Mouse (Mus musculus) c-Kit-positive CD71-positive TER-119-positive erythroid progenitor cells, embryonic 14.5 days (primary cell): ENCODE measurements around the gene Myom1.
A peak's percentile ranks its signal among the peaks of the same experiment; 100 is the strongest.

Experiments
- DNase-seq: peaks from one replicate; pipeline ENCODE4 v3.0.0-alpha.2; 2013; ENCODE audit warnings: low spot score

The Myom1 gene

DNA sequence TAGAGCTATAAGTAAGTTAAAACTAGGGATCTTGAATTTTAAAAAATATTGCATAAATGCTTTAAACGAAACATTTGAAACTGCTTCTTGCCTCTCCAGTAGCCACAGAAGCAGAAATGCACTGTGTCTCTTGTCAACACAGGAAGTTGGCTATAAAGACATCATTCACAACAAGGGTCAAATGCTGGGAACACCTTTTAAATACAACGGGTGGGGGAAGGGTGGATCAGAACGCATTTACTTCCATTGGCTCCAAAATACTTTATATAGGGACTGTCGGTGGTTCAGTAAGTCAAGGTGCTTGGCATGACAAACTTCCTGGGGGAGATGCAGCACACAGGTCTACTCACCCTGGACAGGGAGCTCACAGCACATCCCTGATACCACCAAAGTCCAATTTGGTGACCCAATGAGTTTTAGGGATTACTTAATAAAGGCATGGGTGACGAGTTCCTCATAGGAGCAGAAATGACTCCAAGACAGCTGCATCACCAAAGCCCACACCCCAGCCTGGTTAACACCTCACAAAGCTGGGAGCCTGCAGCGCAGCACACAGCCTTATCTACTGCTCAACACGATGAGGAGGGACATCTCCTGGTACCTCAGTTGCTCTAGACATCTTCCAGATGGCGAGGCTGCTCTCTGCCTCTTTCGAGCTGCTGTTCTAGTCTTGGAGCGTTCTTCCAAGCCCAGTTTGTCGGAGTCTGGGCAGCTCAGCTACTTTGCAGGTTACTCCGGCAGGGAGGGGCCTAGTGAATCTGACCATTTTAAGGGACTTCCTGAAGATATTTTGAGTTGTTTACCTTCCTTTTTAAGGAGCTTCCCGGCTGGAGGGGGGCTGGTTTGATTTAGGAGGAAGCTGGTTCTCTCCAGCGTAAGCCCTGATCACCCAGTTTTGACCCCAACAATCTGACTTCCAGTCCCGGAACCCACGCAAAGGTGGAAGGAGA is 134.2 kb downstream of the Myom1 start:
- DNase-seq, result no peak

DNA sequence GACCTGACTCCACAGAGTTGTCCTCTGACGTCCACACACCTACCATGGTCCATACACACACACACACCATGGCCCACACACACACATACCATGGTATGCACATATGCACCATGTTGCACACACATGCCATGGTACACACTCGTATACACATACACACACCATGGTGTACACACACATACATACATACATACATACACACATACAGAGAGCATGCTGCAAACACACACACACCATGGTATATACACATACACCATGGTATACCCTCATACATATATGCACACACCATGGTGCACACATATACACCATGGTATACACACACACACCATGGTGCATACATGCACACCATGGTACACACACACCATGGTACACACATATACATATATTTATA is 134.9 kb downstream of the Myom1 start:
- DNase-seq, result no peak

DNA sequence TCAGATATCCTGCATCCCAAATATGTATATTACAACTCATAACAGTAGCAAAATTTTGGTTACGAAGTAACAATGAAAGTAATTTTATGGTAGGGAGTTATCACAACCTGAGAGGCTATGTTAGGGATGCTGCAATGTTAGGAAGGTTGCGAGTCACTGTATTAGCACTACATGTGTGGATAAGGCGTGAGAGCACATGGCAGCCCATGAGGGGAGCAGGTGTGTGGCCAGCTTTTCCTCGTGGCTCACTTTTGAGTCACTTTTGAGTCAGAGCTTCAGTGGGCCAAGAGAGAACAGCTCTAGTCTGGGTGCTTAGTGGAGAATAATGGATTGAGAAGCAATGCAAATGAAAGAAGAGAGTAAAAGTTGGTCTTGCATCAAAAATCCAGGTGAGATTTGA is 139.6 kb downstream of the Myom1 start:
- no peak for DNase-seq

DNA sequence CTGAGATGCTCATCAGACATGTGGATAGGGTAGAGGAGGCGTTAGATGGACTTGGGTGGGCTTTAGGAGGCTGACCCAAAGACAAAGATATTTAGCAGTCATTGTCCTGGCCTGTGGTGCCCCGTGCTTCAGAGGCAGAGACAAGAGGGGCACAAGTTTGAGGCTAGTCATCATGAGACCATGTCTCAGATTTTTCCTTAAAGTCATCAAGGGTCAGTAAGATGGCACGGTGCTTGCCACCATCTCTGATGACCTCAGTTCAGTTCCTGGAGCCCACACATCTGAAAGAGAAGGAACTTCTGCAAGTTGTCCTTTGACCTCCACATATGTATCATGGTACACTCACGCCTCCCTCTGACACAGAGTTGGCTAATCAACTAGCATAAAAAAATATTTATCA is 140.7 kb downstream of the Myom1 start:
- no peak for DNase-seq

DNA sequence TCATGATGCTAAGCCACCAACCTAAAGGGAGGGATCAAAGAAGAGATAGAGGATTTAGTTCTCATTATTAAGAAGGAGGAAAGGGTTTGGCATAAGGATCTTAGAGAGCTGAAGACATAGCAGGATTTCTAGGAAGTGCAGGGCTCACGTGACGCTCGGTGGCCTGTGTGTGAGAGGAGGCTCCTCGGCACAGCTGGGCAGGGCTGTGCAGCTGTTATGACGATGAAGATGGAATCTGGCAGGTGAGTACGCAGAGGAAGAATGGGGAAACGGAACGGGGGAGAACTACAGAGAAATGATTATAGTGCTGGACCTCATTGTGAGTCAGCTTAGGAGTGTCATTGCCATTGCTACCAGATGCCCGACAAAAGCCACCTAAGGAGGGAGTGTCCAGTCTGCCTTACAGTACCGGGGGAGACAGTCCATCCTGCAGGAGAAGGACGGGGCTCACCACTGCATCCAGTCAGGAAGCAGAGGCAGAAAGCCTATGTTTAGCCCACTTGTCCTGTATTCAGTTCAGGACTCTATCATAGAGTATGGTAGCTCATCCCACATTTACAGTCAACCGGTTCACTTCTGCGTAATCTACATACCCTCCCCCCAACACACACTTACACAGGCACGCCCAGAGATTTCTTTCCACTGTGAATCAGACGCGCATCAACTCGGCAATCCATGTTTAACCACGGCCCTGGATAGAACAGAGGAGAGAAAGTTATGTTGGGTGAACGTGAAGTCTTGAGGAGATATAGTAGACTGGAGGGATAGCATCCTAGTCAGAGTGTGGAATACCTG is 142.1 kb downstream of the Myom1 start:
- DNase-seq, result no peak

DNA sequence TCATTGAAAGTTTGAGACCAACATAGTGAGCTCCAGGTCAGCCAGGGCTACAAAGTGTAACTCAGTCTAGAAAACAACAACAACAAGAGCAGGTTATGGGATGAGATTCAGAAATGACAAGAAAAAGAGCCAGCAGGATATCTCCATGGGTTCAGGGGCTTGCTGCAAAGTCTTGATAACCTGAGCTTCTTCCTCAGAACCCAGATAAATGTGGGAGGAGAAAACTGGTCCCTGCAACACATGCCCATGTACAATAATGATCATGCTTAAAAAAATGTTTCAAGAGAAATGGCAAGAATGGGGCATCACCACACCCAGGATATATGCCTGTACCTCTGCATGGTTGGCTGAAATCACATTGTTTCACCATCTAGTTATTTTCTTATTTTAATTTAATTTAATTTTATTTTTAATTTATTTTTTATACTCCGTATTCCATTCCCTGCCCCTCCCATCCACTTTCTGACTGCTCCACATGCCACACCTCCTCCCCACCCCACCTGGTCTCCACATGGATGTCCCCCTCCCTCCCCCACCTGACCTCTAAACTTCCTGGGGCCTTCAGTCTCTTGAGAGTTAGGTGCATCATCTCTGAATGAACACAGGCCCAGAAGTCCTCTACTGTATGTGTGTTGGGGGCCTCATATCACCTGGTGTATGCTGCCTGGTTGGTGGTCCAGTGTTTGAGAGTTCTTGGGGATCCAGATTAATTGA is 143.0 kb downstream of the Myom1 start:
- DNase-seq, result peak; percentile 72

DNA sequence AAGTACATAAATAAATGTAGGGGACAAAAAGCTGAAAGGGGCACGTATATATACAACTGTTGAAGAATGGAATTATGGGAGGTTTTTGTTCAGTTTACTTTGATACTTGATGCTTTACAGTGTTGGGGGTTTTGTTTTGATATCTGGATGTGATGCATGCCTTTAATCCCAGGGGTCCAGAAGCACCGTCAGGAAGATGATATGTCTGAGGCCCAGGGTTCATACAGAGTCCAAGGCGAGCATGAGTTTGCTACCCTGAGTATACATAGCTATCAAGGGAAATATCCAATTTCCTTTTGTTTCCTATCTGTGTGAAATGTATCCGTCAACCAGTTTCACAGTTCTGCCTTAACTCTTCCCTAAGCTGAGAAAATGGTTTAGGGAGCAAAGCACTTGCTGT is 150.9 kb downstream of the Myom1 start:
- DNase-seq, result no peak

DNA sequence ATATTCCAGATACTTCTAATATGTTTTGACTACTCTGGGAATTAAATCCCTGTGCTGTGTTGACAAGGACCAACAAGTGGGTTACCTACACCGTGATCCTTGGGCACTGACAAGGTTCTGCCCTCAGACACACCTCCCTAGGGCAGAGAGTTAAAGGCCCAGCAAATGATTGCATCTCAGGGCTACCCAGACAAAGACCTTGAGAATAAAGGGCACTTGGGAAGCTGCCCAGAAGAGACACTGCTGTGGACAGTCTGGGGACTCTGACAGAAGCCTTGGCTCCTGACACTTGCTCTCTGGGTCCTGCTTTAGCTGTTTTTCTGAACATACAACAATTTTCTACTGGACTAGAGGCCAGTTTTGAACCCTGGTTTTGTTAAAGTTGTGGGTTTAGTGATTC is 152.8 kb downstream of the Myom1 start:
- no peak for DNase-seq

DNA sequence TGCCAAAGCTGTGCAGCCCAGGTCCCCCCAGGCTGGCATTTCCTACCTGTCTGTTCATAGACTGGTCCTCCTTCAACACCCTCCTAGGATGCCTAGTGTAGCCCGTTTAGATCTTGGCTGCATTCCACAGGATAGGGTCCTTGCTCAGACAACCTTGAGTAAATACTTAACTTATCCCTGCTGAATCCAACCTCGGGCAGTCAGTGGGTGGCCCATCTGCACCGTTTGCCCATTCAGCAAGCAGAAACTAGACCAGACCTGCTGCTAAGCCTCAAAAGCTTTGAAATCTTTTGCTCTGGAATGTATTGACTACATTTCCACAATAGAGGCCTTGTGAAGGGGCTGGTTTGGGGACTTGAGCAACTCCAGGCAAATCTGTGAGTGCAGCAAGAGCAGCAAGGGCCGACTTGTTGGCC is 156.7 kb downstream of the Myom1 start:
- DNase-seq, result no peak

DNA sequence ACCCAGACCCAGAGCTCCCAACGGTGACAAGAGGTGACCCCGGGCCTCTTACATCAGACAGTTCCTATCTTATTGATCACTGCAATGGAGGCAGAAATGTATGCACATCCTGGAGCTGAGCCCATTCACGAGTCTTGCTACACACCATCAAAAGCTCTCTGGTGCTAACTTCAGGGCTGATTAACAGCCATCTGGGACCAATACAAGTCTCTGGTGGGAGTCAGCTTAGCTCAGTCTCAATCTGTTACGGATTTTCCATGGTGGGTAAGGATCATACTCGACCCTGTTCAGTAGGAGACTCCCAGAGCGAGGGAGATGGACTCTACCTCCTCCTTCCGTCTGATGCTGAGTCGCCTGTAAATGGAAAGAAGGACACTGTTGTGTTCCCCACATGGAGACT is 157.3 kb downstream of the Myom1 start:
- DNase-seq, result no peak

DNA sequence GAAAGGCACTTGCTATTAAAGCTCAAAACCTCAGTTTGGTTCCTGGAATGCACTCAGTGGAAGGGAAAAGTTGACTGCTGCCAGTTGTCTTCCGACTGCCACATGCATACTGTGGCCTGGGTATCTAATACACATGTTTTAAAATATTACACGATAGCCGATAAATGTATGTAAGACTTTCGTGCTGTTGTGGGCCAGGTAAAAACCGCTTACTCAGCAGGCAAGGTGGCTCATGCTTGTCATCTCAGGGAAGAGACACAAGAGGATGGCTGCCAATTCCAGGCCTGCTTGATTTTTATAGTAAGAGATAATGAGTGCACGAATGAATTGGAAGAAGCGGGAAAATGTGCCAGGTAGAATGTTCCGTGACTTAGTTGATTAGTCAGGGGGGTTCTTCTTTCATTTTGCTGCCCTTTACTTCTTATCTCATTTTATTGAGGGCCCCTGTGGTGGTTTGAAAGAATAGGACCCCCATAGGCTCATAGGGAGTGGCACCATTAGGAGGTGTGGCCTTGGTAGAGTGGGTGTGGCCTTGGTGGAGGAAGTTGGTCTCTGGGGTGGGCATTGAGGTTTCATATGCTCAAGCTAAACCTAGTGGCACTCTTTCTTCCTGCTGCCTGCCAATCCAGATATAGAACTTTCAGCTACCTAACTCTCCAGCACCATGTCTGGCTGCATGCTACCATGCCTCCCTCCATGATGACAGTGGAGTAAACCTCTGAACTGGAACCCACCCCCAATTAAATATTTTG is 158.0 kb downstream of the Myom1 start:
- DNase-seq, result no peak

DNA sequence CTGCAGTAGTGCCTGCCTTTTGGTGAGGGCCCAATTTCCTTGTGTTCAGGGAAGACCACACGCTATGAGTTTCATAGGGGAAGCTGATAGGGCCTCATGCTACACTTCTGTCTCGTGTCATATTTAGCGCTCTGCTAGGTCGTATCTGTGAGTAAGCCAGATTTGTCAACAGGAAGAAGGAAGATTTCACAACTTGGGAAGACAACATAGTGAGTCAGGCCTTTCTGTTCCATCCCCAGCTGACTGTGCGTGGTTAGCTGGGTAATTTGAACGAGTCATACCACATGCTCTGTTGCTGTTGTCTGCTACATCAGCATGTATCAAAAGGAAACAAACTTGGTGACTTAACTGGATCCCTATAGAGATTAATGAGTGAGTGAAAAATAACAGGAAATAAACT is 162.6 kb downstream of the Myom1 start:
- no peak for DNase-seq

DNA sequence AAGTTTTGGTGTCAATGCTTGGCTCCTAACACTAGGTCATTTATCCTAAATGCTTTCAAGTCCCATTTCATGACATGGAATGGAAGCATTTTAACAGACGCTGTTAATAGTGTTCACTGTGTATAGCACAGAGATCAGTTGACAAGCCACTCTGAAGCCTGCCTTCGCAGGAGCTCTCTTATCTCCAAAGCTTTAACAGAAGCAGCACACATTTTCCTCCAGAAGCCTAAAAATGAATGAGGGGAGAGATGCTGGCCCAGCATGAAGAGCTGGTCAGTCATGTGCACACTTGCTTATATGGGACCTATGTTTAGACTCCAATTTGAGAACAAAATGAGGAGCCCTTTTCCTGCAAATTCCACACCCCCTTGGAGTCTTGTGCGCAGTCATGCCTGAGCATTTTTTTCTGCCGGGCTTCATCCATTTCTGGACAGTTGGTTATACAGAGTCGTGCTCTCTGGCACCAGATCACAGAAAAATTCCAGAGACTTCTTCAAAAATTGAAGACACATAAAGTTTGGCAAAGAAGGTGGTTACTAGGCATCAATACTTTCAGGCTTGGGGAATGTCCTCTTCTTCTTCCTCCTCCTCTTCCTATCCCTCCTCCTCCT is 165.9 kb downstream of the Myom1 start:
- DNase-seq, result no peak

DNA sequence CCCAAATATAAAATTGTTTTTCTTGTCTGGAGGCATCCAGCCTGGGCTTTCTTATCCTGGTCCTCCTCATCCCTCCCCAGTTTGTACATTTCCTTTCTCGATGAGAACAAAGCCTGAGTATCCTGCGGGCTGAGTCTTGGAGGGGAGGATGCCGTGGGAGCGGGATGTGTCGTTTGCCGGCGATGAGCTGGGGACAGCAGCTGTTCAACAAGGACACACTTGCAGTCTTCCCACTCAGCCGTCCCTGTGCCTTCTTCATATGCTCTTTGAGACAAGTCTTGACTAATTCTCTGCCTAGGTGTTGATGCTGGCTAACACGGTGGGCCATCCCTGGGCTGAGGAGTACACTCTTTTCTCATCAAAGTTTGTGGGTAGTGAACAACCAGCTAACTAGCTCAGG is 166.4 kb downstream of the Myom1 start:
- DNase-seq, result no peak

DNA sequence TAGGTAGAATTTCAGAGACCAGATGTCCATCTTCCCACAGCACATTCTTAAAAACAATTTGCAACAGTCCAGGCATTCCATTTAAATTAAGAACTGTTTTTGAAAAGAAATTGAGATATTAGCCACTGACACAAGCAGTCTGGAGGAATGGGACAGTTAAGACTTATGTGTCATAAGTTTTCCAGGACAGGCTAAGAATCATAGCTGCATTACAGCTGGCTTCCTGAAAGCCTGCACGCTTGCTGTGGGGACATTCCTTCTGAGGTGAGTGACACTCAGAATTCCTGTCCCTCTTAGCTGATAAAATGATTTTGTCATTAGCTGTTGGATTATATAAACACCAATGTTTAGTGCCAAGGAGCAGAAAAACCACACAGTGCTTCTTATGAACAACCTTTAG is 167.2 kb downstream of the Myom1 start:
- DNase-seq, result no peak

DNA sequence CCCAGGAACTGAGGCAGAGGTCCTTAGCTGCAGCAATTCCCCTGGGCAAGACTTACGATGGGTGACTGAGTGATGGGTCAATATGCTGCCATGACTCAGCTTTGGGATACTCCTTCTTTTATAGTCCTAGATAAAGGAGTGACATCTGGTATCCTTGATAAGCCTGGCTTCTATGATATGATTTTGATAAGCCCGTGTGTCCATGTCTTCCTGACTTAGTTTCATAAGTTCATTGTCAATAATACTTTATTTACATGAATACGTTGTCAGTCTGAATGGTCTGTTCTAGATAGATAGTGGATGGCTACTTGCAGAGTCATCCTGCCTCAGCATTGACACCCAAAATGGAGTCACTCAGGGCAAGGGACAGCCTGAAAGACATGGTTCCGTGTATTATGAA is 168.7 kb downstream of the Myom1 start:
- peak; percentile 74 for DNase-seq
